Mouse (Mus musculus) left cerebral cortex, postnatal 14 days (tissue): ENCODE results near the gene Rsph10b. TPM values are rescaled to one million over a fixed set of nuclear protein-coding genes. Genes with fewer than 3 reads are reported as not detected.
"Not testable (repeated sequence)": the region's sequence is repeated elsewhere in the genome, so short reads cannot be mapped to it uniquely, and the experiment has no call there.

ENCODE experiments used
- DNase-seq, 2 experiments: peaks; one replicate each; pipeline ENCODE4 v3.0.0; 2021 to 2022; ENCODE audit warnings: low spot score in 2 of 2, mixed read lengths in 1 of 2
- intact Hi-C: fragments of 180-260 bp; cut with DNase I; formaldehyde crosslinking; loops from one replicate; pipeline ENCODE4 v1.15.1; 2025
- total RNA-seq, 2 experiments: library from RNA; stranded (reverse); gene quantifications; 2 replicates each; pipeline ENCODE4 v1.2.3; 2021

Gene Rsph10b
- total RNA-seq, 2 experiments from 2014 or later, result 3.6 to 5.6 TPM

DNA sequence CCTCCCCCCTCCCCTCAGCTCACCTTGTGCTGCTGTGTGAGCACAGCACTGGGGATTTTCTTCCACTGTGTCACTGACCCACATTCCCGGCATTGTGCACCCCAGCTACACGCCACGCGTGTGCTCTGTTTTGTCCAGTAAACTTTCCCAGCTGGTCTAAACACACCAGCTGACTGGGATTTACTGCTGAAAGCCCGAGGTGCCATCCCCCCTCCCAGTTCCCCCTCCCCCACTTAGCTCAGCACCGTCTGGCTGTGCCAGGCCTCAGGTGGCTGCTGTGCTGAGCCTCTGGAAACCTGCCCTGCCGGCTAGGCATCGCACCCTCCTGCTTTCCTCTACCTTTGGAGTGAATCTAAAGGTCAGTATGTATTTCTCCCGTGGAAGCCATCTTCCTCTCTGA is 48.0 kb downstream of the Rsph10b start:
- no peak for DNase-seq
- intact Hi-C loops, result no loop called here

DNA sequence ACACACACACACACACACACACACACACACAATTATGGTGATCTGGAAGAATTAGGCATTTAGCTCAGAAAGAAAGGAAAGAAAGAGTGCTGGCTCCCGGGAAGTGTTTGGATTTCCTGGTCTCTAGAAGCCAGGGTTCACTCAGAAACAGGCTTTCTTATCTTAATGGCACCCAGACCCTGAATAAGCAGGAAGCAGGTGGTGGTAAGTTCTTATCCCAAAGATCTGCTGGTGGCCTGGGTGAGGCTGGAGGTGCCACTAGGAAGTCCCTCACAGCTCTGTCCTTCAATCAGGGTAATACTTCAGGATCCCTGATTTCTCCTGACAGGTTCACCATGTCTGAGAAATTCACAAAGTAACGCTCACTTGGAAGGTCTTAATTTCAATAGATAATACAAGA is 49.5 kb downstream of the Rsph10b start:
- intact Hi-C loops, result no loop called here
- DNase-seq, result no peak

DNA sequence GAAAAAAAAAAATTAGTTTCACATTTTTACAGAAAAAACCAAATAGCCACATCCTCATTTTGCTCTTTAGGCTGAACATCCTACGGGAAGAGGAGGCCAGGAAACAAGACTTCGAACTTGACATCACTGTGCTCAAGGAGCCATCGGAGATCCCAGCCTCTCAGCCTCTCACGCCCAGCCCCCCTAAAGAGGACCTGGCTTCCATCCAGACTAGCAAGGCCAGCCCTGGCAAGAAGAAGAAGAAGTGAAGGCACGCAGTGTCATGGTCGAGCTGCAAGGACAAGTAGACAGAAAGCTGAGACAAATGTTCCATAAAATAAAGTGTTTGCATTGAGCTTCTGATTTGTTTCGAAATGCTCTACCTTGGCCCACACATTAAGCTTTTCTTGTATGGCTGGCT is 52.5 kb downstream of the Rsph10b start:
- intact Hi-C loops, result no loop called here
- DNase-seq, result no peak

DNA sequence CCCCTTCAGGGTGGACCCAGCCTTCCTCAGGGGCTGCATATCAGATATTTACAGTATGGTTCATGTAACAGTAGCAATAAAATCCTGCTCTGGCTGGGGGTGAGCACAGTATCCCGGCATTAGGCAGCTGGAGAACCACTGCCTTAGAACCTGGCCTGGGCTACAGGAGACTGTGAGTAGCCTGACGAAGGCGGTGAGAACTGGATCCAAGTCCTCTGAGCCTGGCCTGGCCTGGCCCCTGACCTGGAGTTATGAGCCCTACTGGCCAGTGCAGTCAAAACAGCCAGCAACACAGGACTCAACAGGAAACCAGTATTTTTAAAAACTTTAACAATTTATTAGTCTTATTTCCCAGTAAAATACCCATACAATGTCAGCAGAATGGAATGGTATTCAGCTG is 54.8 kb downstream of the Rsph10b start:
- intact Hi-C loops, result no loop called here
- no peak for DNase-seq

DNA sequence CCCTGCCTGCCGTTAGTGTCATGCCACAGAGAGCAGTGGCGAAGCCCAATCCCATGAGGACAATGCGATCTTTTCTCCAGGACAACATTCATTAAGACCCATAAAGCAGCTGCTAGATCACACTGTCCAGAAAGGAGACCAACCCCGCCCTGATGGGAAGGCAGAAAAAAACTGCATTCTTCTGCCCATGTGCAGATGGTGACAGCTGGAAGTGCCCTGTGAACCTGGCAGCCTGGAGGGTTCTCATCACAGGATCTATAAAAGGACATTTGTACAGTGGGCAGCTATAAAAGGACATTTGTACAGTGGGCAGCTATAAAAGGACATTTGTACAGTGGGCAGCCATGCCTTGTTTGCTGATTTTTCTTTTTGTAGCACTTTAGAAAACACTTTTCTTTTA is 56.2 kb downstream of the Rsph10b start:
- no peak for DNase-seq
- intact Hi-C loops, result no loop called here

DNA sequence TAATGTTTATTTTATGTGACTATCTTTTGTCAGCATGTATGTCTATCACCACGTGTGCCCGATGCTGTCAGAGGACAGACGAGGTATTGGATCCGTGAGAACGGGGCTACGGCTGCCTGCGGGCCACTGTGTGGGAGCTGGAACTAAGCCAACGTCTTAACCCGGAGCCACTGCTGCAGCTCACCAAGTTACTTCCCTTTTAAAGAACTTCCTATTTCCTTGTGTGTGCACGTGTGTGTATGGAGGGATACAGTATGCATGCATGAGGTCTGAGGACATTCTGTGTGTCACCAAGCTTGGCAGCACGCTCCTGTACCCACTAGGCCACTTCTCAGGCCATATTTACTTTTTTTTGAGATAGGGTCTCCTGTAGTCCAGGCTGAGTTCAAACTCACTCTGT is 57.3 kb downstream of the Rsph10b start:
- no peak for DNase-seq
- intact Hi-C loops, result no loop called here

DNA sequence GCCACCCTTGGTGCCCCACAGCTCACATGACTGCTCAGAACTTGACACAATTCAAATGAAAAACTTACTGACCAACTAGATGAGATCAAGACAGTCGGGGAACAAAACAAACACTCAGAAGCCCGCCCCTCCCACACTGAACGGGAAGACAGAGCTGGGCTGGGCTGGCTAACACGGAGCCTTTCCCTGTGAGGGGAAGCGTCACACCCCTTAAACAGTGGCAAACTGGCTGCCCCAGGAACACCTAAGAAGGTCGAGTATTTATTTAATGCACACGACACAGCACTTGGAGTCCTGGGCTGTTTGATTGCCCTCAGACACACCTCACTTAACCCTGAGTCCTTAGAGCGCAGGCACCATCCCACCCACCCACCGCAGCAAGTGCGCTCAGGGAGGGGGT is 59.8 kb downstream of the Rsph10b start:
- intact Hi-C loops, result no loop called here
- DNase-seq, result no peak

DNA sequence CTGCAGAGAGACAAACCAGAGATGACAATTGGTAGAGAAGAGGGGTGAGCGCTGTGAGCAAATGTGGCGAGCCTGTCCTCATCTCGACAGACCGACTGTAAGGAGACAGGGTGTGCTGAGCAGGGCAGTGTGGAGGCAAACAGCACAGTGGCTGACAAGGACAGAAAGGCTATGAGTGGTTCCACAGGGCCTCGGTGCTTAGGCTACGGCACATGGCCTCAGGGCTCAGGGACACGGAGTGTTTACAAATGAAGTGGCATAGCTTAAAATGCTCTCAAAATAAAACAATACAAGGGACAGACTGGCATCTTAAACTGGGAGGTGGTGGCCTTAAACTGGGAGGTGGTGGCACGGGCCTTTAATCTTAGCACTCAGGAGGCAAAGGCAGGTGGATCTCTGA is 60.4 kb downstream of the Rsph10b start:
- intact Hi-C loops, result no loop called here

DNA sequence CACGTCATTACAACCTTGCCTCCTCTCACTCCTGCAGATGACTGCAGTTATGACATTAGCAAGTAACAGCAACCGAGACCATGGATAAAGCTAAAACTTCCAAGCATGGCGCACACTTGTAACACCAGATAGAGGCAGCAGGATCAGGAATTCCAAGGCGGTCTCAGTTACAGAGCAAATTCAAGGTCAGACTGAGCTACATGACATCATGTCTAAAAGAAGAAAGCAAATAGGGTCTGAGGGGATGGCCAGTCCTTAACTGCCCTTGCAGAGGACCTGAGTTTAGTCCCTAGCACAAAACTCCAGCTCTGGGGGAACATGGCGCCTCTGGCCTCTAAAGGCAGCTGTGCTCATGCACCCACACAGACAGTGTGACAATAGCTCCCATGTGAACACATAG is 61.0 kb downstream of the Rsph10b start:
- intact Hi-C loops, result no loop called here
- DNase-seq, result no peak

More for the DNA sequence above, 60.4 kb downstream of the Rsph10b start:
- no peak for DNase-seq

DNA sequence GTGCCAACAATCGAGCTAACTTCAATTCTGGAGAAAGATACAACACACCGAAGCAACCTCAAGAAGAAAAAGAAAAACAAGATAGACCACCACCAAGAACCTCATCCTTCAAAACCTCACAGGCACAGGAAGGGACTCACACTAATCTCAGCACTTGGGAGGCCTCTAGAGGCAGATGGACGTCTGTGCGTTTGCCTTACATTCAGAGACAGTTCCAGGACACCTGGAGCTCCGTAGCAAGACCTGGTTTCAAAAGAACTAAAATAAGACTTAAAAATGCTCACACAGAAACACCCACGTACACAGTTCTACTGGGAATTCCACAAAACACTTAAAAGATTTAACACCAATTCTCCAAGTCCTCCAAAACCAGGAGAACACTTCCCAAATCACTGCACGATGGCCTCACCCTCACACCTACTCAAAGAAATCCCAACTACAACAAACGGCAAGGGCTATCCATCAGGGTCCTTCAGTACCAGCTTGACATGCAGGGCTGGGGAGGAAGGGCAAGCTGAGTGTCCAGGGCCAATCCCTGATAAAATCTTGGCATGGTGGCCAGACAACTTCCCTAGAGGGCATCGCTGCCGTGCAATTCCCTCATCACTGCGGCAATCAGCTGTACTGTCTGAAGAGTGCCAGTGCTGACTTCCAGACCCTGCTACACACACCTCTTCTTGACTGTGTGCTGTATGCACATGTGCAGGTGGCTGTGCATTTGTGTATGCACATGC is 62.0 kb downstream of the Rsph10b start:
- DNase-seq, result peak in 1 of 2 experiments; percentile 51
- intact Hi-C loops, result no loop called here

DNA sequence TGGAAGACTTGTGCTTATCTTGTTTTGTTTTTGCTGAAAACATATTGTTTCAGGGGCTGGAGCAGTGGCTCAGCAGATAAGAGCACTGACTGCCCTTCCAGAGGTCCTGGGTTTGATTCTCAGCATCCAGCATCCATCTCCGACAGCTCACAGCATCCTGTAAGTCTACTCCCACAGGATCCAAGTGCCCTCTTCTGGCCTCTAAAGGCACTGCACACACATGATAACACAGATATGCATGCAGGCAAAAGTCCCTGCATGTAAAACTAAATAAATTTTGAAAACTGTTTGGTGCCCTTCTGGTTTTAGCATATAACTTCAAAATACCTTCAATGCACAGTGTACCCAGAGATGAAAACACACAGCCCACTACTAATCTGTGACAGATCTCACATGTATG is 66.6 kb downstream of the Rsph10b start:
- intact Hi-C loops, result no loop called here
- no peak for DNase-seq

DNA sequence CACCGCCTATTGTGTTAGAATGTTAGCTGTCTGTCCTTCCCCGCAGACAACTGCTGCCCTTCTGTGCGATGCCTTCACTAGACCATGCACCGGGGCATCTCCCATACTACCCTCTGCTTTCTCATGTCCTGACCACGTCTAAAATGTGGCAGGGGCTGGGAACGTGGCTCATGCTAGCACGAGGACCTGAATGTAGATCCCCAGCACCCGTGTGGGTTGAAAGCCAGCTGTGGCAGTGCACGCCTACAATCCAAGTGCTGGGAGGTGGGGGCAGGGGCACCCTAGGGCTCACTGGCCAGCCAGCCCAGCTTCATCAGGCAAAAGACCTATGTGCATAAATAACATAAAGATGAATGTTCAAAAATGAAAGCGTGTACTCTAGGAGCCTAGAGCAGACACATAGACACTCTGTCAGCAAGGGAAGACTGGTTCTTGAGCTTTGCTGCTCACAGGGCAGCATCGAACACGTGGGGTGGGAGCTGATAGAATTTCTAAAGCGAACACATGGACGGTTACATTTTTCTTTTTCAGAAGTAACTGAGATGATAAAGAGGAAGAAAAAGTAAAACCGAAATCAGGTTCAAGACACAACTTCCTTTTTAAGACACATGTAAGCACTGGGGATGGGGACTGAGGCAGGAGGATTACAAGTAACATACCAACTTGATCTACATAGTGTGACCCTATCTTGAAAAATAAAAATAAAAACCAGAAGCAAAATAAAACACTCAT is 69.8 kb downstream of the Rsph10b start:
- no peak for DNase-seq
- intact Hi-C loops, result no loop called here

DNA sequence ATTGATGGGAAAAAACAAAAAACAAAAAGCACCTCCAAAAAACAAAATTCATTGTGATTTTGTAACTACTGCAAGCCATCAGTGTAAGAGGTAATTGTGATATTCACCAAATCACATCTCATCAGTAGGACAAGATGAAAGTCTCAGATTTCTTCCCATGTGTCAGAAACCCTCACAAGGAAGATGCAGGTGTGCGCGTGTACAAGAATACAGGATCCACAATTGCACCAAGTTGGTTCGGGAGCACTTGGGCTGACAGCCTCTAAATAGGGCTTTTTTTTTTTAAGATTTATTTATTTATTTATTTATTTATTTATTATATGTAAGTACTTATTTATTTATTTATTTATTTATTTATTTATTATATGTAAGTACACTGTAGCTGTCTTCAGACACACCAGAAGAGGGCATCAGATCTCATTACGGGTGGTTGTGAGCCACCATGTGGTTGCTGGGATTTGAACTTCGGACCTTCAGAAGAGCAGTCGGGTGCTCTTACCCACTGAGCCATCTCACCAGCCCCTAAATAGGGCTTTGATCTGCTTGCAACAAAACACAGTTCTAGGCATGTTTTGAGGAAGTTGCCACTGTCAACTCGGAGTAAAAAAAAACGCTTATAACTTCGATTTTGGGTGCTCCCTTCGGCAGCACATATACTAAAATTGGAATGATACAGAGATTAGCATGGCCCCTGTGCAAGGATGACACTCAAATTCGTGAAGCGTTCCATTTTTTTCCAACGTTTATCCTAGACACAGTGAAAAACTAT is 80.7 kb downstream of the Rsph10b start:
- intact Hi-C loops, DNase-seq: not testable (repeated sequence)

DNA sequence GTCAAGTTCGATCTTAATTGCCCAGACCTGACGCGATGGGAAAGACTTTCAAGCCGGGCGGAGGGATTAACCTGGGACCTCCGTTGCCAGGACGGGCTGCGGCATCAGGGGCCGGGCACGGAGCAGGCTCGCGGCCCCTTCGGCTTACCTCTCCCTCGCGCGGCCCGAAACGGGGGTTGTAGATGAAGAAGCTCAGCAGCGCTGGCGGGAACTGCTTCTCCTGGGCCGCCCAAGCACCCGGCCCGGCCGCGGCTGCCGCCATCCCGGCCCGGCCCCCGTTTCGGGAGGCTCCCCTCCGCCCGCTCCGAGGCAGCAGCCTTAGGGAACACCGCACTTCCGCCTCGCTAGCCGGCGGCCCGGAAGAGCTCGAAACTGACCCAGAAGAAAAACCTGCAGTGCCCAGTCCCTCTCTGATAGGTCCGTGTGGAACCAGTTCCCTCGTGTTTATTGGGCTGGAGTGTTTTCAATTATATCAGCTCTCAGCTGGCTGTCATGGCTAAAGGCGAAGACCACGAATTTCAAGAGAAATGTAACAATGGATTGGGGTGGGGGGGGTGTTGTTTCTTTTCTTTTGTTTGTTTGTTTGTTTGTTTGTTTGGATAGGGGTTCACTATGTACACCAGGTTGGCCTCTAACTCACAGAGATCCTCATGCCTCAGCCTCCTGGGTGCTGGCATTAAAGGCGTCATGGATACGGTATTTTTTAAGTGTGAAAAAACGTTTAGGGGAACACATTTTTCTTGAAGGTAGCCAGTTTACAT is 81.9 kb downstream of the Rsph10b start, which contains the start of gene Ccz1:
TSS of gene Ccz1 (minus strand) at position 327 of the 761 bp plus-strand sequence.
- intact Hi-C loops, result no loop called here
- peak; percentile 78 to 80 for DNase-seq

DNA sequence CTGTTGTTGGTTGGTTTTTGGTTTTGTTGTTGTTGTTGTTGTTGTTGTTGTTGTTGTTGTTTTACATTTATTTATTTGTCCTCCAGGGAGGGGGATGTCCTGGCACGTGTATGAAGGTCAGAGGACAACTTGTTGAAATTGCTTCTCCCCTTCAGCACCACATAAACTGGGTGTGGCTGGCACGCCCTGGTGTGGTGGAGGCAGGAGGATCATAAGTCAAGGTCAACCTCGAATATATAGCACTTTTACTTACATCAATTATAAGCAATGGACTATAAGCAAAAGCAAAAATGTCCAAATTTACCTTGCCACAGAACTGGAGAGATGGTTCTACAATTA is 82.4 kb downstream of the Rsph10b start:
- intact Hi-C loops, result no loop called here

DNA sequence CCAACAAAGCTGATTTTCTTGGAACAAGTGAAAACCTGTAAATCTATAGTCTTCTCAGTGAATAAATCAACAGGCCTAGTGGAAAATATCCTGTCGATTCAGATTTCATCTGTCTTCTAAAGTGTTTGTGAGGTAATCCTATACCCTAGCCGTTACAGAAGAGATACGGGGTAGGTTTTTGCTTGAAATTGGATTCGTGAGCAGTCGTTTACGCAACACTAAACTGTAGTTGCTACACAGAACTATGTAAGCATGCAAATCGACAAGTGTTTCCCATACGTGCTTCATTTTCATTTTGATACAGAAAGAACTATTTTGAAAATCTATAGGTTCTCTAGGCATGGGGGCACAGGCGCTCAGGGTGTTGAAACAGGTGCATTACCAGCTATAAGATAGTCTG is 83.0 kb downstream of the Rsph10b start:
- DNase-seq, result no peak
- intact Hi-C loops, result no loop called here

More for the DNA sequence above, 82.4 kb downstream of the Rsph10b start:
- no peak for DNase-seq

DNA sequence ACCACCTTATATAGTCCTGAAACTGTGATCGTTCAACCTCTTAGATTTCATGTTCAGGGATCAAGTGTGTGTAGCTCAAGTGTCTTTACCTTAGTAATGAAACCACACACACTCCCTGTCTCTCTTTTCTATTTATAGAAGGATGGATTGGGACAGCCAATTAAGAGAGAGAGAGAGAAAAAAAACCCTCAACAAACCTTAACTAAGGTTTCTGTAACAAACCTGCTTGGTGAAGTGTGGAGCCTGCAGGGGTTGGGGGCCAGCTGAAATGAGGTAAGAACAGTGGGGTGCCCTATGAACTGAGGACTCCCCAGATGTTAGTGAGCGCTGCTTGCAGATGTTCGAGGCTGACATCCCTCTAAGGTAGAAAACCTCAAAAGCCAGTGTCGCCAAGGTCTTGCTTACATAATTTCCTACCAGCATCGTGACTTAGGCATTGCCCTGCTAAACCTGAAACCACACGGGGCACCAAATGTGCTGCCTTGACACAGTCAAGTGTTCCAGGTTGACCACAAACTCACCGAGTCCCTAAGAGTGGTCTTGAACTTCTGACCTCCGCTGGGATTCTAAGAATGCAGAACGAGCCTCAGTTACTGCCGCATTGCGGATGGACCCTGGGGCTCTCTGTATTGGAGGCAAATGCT is 93.9 kb downstream of the Rsph10b start, which contains the start of gene Ocm:
TSS of gene Ocm (minus strand) at position 51 of the 644 bp plus-strand sequence.
- intact Hi-C loops, result no loop called here

DNA sequence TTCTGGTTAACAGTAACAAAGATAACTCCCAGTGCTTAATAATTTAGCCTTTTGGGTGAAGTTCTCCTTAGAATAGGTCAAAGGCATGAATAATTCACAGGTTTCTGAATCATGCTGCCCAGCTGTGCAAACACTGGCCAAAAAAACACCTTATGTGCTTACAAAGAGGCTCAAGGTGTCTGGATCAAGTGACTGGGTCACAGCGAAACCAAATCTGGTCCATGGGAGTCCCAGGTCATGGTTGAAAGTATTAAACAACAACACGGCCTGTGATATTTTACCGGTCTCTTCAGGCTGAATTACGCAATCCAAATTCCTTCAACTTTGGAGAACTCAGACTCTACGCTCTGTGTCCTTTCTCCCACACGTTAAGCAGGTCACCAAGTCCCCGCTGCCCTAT is 99.7 kb downstream of the Rsph10b start:
- intact Hi-C loops, result no loop called here
- no peak for DNase-seq

More for the DNA sequence above, 93.9 kb downstream of the Rsph10b start, which contains the start of gene Ocm:
- DNase-seq, result no peak

DNA sequence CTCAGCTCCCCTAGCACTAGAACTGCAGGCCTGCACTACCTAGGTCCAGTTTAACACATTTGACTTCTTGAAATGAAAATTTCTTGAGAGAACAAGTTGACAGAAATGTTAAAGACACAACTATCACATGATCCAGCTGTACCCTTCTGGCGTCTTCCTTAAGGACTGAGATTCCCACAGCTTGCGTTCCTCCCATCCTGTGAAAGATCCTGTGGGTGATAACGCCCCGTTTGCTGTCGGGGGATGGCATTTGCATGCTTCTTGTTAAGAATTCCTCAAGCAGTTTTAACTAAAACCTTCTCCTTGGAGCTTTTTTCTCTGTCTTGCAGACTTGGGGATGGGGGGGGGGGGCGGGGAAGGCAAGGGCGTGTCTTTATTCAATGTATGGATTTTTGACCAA is 101.7 kb downstream of the Rsph10b start:
- intact Hi-C loops, result no loop called here
- peak; percentile 39 to 51 for DNase-seq
